Mouse (Mus musculus): ENCODE measurements around the gene Ptprd. TPM values are rescaled to one million over a fixed set of nuclear protein-coding genes. Genes with fewer than 3 reads are reported as not detected.

The Ptprd gene
- polyA plus RNA-seq, 1 experiment, result 0.15 TPM

DNA sequence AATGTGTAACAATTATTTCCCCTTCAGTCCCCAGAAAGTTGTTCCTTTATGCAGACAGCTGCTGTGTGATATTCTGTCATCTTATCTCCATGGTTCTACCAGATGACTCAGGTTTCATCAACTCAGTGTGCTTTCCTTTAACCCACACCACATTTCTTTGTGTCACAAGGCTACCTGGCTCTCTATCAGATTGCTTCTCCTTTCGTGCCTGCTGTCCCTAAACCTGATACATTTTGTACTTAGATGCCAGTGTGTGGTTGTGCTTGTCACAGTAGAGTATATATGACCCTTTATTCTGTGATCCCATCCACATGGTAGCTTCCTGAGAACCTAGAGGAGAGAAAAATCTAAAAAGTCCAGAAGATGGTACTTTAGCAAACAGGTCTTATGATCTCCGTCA lies 1445.3 kb downstream of the Ptprd start:
- no peak for DNase-seq (ENCODE audit: low read depth in 1 of 2, low spot score in 2 of 2)
- no peak overlapping the region for H3K27ac ChIP-seq (ENCODE audit: insufficient read depth, low read length)
- WGBS, result 82% methylated on average over 2 of the region's 2 CpGs
- H3K4me1 ChIP-seq (ENCODE audit: control insufficient read depth, insufficient read depth, insufficient read length), result no peaks in the 10 kb centered on the region
- no peak overlapping the region for H3K4me3 ChIP-seq (ENCODE audit: extremely low read depth, insufficient read depth, insufficient read length)
- H3K36me3 ChIP-seq (ENCODE audit: control insufficient read depth, insufficient read depth, low read length), result no peaks in the 10 kb centered on the region
- TF ChIP-seq POLR2A (IDR thresholded peaks at IDR 0.05; ENCODE audit: low read depth, low read length) (no peak), CTCF (IDR thresholded peaks at IDR 0.05; ENCODE audit: extremely low read depth, insufficient read depth, insufficient read length, insufficient replicate concordance) (no peak)
- H3K27me3 ChIP-seq (ENCODE audit: control insufficient read depth, insufficient read depth, low read length), result no peaks in the 10 kb centered on the region

DNA sequence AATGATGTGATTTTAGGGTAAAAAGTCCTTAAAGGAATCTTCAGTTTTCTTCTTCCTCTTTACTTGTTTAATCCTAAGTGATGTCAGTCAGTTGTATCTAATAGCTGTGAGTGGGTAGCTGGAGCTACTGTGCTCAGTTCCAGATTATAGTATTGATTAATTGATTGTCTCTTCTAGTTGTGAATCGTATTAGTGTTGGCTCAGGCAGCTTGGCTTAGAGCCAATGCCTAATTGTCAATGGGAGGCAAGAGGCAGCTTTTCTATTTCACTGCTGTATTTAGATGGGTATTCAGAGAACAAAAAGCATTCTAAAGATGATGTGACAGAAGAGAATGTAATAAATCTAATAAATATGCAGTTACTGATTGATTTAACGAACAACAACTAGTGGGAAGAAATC lies 1461.1 kb downstream of the Ptprd start:
- DNase-seq (ENCODE audit: low read depth in 1 of 2, low spot score in 2 of 2), result no peak

DNA sequence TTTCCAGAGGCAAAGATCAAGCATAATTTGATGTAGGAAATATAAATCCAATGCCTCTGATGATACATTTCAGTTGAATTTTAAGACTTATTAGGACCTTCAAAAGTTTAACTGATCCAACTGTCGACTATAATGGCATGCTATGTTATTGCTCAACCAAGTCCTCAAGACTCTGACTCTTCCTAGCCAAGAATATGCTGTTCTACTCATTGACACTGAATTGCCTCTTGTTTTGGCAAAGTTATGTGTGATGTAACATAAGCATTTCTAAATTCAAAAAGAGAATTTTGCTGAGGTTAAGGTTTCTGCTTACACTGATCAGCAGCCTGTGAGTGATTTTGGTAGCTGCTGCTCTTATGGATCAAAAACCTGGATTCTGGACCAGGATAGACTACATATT lies 1475.9 kb downstream of the Ptprd start:
- Histone ChIP-seq H3K27ac (ENCODE audit: insufficient read depth, low read length) (no peak overlapping the region), H3K27me3 (ENCODE audit: control insufficient read depth, insufficient read depth, low read length) (no peaks in the 10 kb centered on the region), H3K4me3 (ENCODE audit: extremely low read depth, insufficient read depth, insufficient read length) (no peak overlapping the region), H3K4me1 (ENCODE audit: control insufficient read depth, insufficient read depth, insufficient read length) (no peaks in the 10 kb centered on the region), H3K36me3 (ENCODE audit: control insufficient read depth, insufficient read depth, low read length) (no peaks in the 10 kb centered on the region)
- no peak for TF ChIP-seq POLR2A (IDR thresholded peaks at IDR 0.05; ENCODE audit: low read depth, low read length)
- WGBS, result 55% methylated on average over 1 of the region's 1 CpGs
- no peak for DNase-seq (ENCODE audit: low read depth in 1 of 2, low spot score in 2 of 2)

More for the DNA sequence above, 1461.1 kb downstream of the Ptprd start:
- no peaks in the 10 kb centered on the region for H3K27me3 ChIP-seq (ENCODE audit: control insufficient read depth, insufficient read depth, low read length)
- no peaks in the 10 kb centered on the region for H3K4me1 ChIP-seq (ENCODE audit: control insufficient read depth, insufficient read depth, insufficient read length)
- TF ChIP-seq POLR2A (IDR thresholded peaks at IDR 0.05; ENCODE audit: low read depth, low read length) (no peak), CTCF (IDR thresholded peaks at IDR 0.05; ENCODE audit: extremely low read depth, insufficient read depth, insufficient read length, insufficient replicate concordance) (no peak)
- no peaks in the 10 kb centered on the region for H3K36me3 ChIP-seq (ENCODE audit: control insufficient read depth, insufficient read depth, low read length)
- WGBS, result 80% methylated on average over 2 of the region's 2 CpGs
- no peak overlapping the region for H3K4me3 ChIP-seq (ENCODE audit: extremely low read depth, insufficient read depth, insufficient read length)
- no peak overlapping the region for H3K27ac ChIP-seq (ENCODE audit: insufficient read depth, low read length)

DNA sequence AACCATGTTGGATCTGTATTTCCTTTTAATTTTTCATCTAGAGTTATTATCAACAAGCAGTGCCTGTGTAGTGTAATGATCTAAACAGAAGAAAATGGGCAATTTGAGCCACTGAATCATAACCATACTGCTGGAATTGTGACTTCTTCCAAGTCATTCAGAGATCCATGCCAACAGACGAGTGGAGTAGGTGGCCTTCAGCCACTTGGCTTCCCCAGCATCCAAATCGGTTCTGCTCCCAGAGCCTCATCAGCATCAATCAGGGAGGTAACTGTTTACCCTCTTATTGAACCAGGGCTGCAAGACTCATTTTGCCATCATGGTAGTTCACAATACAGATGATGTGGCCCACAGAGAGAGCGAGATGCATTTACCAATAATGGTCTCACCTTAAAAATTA lies 1536.0 kb downstream of the Ptprd start:
- TF ChIP-seq CTCF (IDR thresholded peaks at IDR 0.05; ENCODE audit: extremely low read depth, insufficient read depth, insufficient read length, insufficient replicate concordance) (no peak), POLR2A (IDR thresholded peaks at IDR 0.05; ENCODE audit: low read depth, low read length) (no peak)
- DNase-seq (ENCODE audit: low read depth in 1 of 2, low spot score in 2 of 2), result no peak
- WGBS, result 77% methylated on average over 3 of the region's 3 CpGs
- Histone ChIP-seq H3K4me3 (ENCODE audit: extremely low read depth, insufficient read depth, insufficient read length) (no peak overlapping the region), H3K27ac (ENCODE audit: insufficient read depth, low read length) (no peak overlapping the region), H3K4me1 (ENCODE audit: control insufficient read depth, insufficient read depth, insufficient read length) (no peaks in the 10 kb centered on the region), H3K36me3 (ENCODE audit: control insufficient read depth, insufficient read depth, low read length) (no peaks in the 10 kb centered on the region), H3K27me3 (ENCODE audit: control insufficient read depth, insufficient read depth, low read length) (no peaks in the 10 kb centered on the region)

DNA sequence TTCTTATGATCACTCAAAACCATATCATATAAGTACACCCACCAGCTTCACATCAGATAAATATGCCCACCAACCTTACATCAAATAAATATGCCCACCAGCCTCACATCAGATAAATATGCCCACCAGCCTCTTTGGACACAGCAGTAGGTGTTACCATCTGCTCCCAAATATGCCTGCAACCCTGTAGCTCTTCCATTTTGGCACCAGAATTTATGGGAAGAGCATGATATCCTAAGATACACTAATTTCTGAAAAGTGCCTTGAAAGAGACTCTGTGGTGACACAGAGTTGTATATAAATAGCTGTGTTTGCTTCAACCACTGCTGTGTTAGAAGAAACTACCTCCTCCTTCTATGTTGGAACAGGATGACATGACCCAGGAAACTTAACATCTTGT lies 1538.5 kb downstream of the Ptprd start:
- TF ChIP-seq CTCF (IDR thresholded peaks at IDR 0.05; ENCODE audit: extremely low read depth, insufficient read depth, insufficient read length, insufficient replicate concordance) (no peak), POLR2A (IDR thresholded peaks at IDR 0.05; ENCODE audit: low read depth, low read length) (no peak)
- no peaks in the 10 kb centered on the region for H3K27me3 ChIP-seq (ENCODE audit: control insufficient read depth, insufficient read depth, low read length)
- no peak overlapping the region for H3K27ac ChIP-seq (ENCODE audit: insufficient read depth, low read length)
- DNase-seq (ENCODE audit: low read depth in 1 of 2, low spot score in 2 of 2), result no peak
- no peaks in the 10 kb centered on the region for H3K4me1 ChIP-seq (ENCODE audit: control insufficient read depth, insufficient read depth, insufficient read length)
- no peaks in the 10 kb centered on the region for H3K36me3 ChIP-seq (ENCODE audit: control insufficient read depth, insufficient read depth, low read length)
- H3K4me3 ChIP-seq (ENCODE audit: extremely low read depth, insufficient read depth, insufficient read length), result no peak overlapping the region

DNA sequence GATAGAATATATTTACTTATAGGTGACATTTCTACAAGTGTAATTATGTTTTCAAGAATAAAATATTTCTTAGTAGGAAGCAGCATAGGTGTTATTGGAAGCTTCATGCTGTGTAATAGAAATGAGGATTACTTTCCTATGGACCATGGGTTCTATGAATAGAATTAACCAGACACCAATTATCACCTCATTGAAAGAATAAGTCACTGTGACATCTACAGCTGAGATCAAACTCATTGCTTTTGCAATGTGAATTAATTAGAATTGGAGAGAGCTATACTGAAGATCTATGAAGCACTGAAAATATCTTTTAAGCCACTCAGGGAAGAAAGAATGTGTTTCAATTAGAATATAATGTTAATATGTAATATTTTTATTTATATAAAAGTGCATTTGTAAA lies 1539.1 kb downstream of the Ptprd start:
- TF ChIP-seq CTCF (IDR thresholded peaks at IDR 0.05; ENCODE audit: extremely low read depth, insufficient read depth, insufficient read length, insufficient replicate concordance), result no peak
- TF ChIP-seq POLR2A (IDR thresholded peaks at IDR 0.05; ENCODE audit: low read depth, low read length), result no peak
- DNase-seq (ENCODE audit: low read depth in 1 of 2, low spot score in 2 of 2), result no peak
- Histone ChIP-seq H3K27me3 (ENCODE audit: control insufficient read depth, insufficient read depth, low read length) (no peaks in the 10 kb centered on the region), H3K27ac (ENCODE audit: insufficient read depth, low read length) (no peak overlapping the region), H3K36me3 (ENCODE audit: control insufficient read depth, insufficient read depth, low read length) (no peaks in the 10 kb centered on the region), H3K4me1 (ENCODE audit: control insufficient read depth, insufficient read depth, insufficient read length) (no peaks in the 10 kb centered on the region), H3K4me3 (ENCODE audit: extremely low read depth, insufficient read depth, insufficient read length) (no peak overlapping the region)

DNA sequence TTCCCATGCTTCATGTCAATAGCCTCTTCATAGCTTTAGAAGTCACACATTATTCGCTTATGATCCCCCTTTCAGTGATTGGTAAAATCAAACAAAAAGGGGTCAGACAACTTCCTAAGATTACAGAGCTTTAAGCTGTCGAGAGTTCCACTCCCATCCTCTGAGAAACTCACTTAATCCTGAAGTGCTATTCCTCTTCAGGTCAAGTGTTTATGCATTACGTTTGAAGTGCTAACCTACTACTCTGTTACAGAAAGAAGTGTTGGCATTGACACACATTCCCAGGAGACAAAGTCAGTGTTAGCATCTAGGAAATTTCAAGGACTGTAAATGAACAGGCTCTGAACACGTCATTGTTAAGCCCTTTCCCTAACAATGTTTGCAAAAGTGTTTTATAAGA lies 1550.0 kb downstream of the Ptprd start:
- no peak for DNase-seq (ENCODE audit: low read depth in 1 of 2, low spot score in 2 of 2)
- WGBS, result 62% methylated on average over 4 of the region's 4 CpGs
- H3K4me1 ChIP-seq (ENCODE audit: control insufficient read depth, insufficient read depth, insufficient read length), result no peaks in the 10 kb centered on the region

More for the DNA sequence above, 1550.0 kb downstream of the Ptprd start:
- Histone ChIP-seq H3K27ac (ENCODE audit: insufficient read depth, low read length) (no peak overlapping the region), H3K4me3 (ENCODE audit: extremely low read depth, insufficient read depth, insufficient read length) (no peak overlapping the region), H3K36me3 (ENCODE audit: control insufficient read depth, insufficient read depth, low read length) (no peaks in the 10 kb centered on the region), H3K27me3 (ENCODE audit: control insufficient read depth, insufficient read depth, low read length) (no peaks in the 10 kb centered on the region)
- TF ChIP-seq CTCF (IDR thresholded peaks at IDR 0.05; ENCODE audit: extremely low read depth, insufficient read depth, insufficient read length, insufficient replicate concordance) (no peak), POLR2A (IDR thresholded peaks at IDR 0.05; ENCODE audit: low read depth, low read length) (no peak)
